Mouse (Mus musculus): ENCODE measurements around the gene Ciapin1.

- TF ChIP-seq CTCF (conservative IDR thresholded peaks at IDR 0.05; ENCODE audit: insufficient read depth, insufficient read length, low read depth, low read length) (no peak), POLR2A (IDR thresholded peaks at IDR 0.05; ENCODE audit: low read depth, low read length) (no peak)
Observed at GRCm38 (mm10) chr8:94804546-94805340, 33.4 kb downstream of the Ciapin1 start.

Data from kidney, adult 2 months (tissue).